Mouse (Mus musculus) cerebellum, postnatal 36 days (tissue): ENCODE measurements around the gene Gm17093.
"Not testable (repeated sequence)": the region's sequence is repeated elsewhere in the genome, so short reads cannot be mapped to it uniquely, and the experiment has no call there.

Source experiments
- DNase-seq, 2 experiments: peaks; one replicate each; pipeline ENCODE4 v3.0.0; 2021 to 2022; ENCODE audit warnings: mixed read lengths in 2 of 2

The Gm17093 gene

DNA sequence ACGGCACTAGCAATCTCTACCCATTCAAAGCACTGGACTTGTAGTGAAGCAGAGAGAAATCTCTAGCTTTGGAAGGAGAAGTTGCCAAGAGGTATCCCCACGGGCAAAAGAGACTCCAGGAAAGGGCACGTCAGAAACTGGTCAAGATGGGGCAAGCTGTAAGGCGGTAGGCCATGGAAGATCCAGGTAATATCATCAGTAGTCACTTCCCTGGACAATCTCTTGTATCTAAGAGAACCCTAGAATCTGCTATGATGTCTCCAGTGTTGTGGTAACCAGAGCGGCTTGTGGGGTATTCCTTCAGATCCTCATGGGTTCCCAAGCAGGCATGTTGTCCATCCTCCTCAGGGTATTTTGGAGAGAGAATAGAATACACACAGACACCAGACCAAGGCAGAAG lies at the start of gene Gm17093:
TSS of gene Gm17093 (plus strand) at position 301 of the 400 bp plus-strand sequence.
- DNase-seq: not testable (repeated sequence)

- not testable (repeated sequence) for DNase-seq
These were observed 25.9 kb upstream of the Gm17093 start, which contains the start of gene BC061237 for GRCm38 (mm10) chr14:44492163-44492562. Gene BC061237, plus strand, starts transcription at chr14:44492463.

DNA sequence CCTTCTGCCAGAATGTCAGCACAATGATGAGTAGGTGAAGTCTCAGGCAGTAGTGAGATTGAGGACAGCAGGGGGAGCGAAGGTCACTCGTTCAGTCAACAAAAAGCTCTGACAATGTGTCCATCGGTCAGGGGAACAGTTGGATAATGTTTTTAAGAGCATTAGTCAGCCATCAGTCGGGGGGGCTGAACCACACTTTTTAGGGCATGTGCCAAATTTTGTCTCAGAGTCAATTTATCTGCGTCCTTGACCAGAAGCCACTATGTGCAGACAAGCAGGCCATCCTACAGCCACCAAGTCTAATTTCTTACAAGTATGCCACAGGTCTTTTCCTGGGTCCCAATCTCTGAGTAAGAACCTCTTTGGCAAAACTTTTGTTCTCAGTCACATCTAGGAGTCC lies 29.9 kb downstream of the Gm17093 start:
- not testable (repeated sequence) for DNase-seq
